Mouse (Mus musculus) kidney, adult 2 months (tissue): ENCODE results near the gene Ankle1.

Source experiments
- CTCF ChIP-seq: fragments of 200-500 bp; conservative IDR thresholded peaks from 2 replicates; pipeline ENCODE4 v1.5.1; 2011; ENCODE audit warnings: low read depth, mild to moderate bottlenecking, control low read depth, low read length, moderate library complexity, mixed read lengths; ENCODE audit not compliant: insufficient read depth, insufficient read length
- POLR2A ChIP-seq: fragments of 200-500 bp; IDR thresholded peaks from one replicate; pipeline ENCODE4 v1.6.1; 2011; ENCODE audit warnings: low read depth, low read length, control low read depth

GRCm38 (mm10) chr8:71395629-71396028, 10.2 kb upstream of the Ankle1 start, which contains the start of gene Ushbp1:
- TF ChIP-seq CTCF, result no peak
- TF ChIP-seq POLR2A, result peak; percentile 40
